Mouse (Mus musculus): Measurements from ENCODE around the gene Trpm6.

DNA sequence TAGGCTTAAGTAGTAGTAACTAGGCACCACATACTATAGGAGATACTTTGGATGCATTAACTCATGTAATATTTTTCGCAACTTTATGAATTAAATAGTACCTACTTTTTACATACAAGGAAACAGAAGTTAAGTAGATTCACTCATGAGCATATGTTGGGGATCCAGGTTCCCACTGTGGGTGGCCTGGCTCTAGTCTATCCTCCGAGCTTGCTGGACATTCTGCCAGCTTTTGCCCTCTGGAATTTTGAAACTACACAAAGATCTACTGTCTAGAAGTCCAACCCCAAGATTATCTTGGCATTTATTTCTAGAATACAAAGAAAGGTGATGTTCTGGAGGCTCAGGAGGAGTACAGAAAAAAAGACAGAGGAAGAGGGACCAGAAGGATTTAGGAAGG, 78.8 kb downstream of the Trpm6 start:
- no peak for TF ChIP-seq CTCF (IDR thresholded peaks at IDR 0.05; ENCODE audit: low read depth, low read length)
- no peak for TF ChIP-seq TAL1 (conservative IDR thresholded peaks at IDR 0.05; ENCODE audit: low read depth, low read length)
- no peak for TF ChIP-seq GATA1 (IDR thresholded peaks at IDR 0.05; ENCODE audit: borderline replicate concordance, low read length)
- TF ChIP-seq POLR2AphosphoS5 (IDR thresholded peaks at IDR 0.05; ENCODE audit: insufficient replicate concordance, low read depth, low read length) = no peak
